Mouse (Mus musculus): Measurements from ENCODE around the gene Baz2a. TPM values are rescaled to one million over a fixed set of nuclear protein-coding genes. Genes with fewer than 3 reads are reported as not detected.
A peak's percentile ranks its signal among the peaks of the same experiment; 100 is the strongest.

The Baz2a gene
- polyA plus RNA-seq, 1 experiment from 2014 or later, result 6.0 TPM

GRCm38 (mm10) chr10:128095003-128095636 is 3.7 kb downstream of the Baz2a start:
- Histone ChIP-seq H3K9ac (ENCODE audit: low read depth, low read length) (peak overlapping the region; percentile 93), H3K9me3 (replicated peaks; ENCODE audit: control insufficient read depth, low read length) (no peaks in the 10 kb centered on the region), H3K4me2 (ENCODE audit: low read depth, low read length) (peak overlapping the region; percentile 82), H3K4me1 (ENCODE audit: control insufficient read depth, low read depth, low read length) (peaks cover 62% of the 10 kb centered on the region), H3K27me3 (ENCODE audit: control insufficient read depth, insufficient read depth, low read depth, low read length) (no peaks in the 10 kb centered on the region), H3K4me3 (ENCODE audit: low read depth, low read length) (peak overlapping the region; percentile 85), H3K27ac (ENCODE audit: low read length) (peak overlapping the region; percentile 98), H3K36me3 (ENCODE audit: control insufficient read depth, insufficient read depth) (peaks cover 3% of the 10 kb centered on the region; the same call in 1 of the 2 replicates)
- no peak for ATAC-seq (ENCODE audit: low read depth)
- WGBS (ENCODE audit: insufficient replicate concordance), result 19% methylated on average over 9 of the region's 9 CpGs

- H3K9ac ChIP-seq (ENCODE audit: low read depth, low read length), result peak overlapping the region; percentile 35; the same call in 1 of the 2 replicates
- no peak for ATAC-seq (ENCODE audit: low read depth)
- H3K9me3 ChIP-seq (replicated peaks; ENCODE audit: control insufficient read depth, low read length), result no peaks in the 10 kb centered on the region
- no peaks in the 10 kb centered on the region for H3K36me3 ChIP-seq (ENCODE audit: control insufficient read depth, insufficient read depth)
- H3K27ac ChIP-seq (ENCODE audit: low read length), result peak overlapping the region; percentile 63
- peak overlapping the region; percentile 63 for H3K4me2 ChIP-seq (ENCODE audit: low read depth, low read length)
- H3K4me3 ChIP-seq (ENCODE audit: low read depth, low read length), result peak overlapping the region; percentile 85
- 9% methylated on average over 4 of the region's 4 CpGs for WGBS (ENCODE audit: insufficient replicate concordance)
- H3K27me3 ChIP-seq (ENCODE audit: control insufficient read depth, insufficient read depth, low read depth, low read length), result no peaks in the 10 kb centered on the region
- H3K4me1 ChIP-seq (ENCODE audit: control insufficient read depth, low read depth, low read length), result peaks cover 52% of the 10 kb centered on the region
Measured at GRCm38 (mm10) chr10:128096313-128096692, 4.9 kb downstream of the Baz2a start.

GRCm38 (mm10) chr10:128096693-128097586 is 5.6 kb downstream of the Baz2a start:
- peak overlapping the region; percentile 63 for H3K27ac ChIP-seq (ENCODE audit: low read length)
- H3K4me2 ChIP-seq (ENCODE audit: low read depth, low read length), result peak overlapping the region; percentile 87
- peak overlapping the region; percentile 87 for H3K9ac ChIP-seq (ENCODE audit: low read depth, low read length)
- under 1% methylated on average over 77 of the region's 86 CpGs for WGBS (ENCODE audit: insufficient replicate concordance)
- H3K36me3 ChIP-seq (ENCODE audit: control insufficient read depth, insufficient read depth), result no peaks in the 10 kb centered on the region
- no peaks in the 10 kb centered on the region for H3K9me3 ChIP-seq (replicated peaks; ENCODE audit: control insufficient read depth, low read length)
- H3K4me1 ChIP-seq (ENCODE audit: control insufficient read depth, low read depth, low read length), result peaks cover 48% of the 10 kb centered on the region
- ATAC-seq (ENCODE audit: low read depth), result peak; percentile 54
- no peaks in the 10 kb centered on the region for H3K27me3 ChIP-seq (ENCODE audit: control insufficient read depth, insufficient read depth, low read depth, low read length)
- peak overlapping the region; percentile 85 for H3K4me3 ChIP-seq (ENCODE audit: low read depth, low read length)

- no peak for ATAC-seq (ENCODE audit: low read depth)
- Histone ChIP-seq H3K4me2 (ENCODE audit: low read depth, low read length) (peak overlapping the region; percentile 87), H3K36me3 (ENCODE audit: control insufficient read depth, insufficient read depth) (no peaks in the 10 kb centered on the region), H3K27me3 (ENCODE audit: control insufficient read depth, insufficient read depth, low read depth, low read length) (no peaks in the 10 kb centered on the region), H3K9me3 (replicated peaks; ENCODE audit: control insufficient read depth, low read length) (no peaks in the 10 kb centered on the region), H3K4me3 (ENCODE audit: low read depth, low read length) (peak overlapping the region; percentile 85), H3K27ac (ENCODE audit: low read length) (peak overlapping the region; percentile 59), H3K4me1 (ENCODE audit: control insufficient read depth, low read depth, low read length) (peaks cover 47% of the 10 kb centered on the region), H3K9ac (ENCODE audit: low read depth, low read length) (peak overlapping the region; percentile 87)
- WGBS (ENCODE audit: insufficient replicate concordance), result under 1% methylated on average over 13 of the region's 13 CpGs
Measured at GRCm38 (mm10) chr10:128097587-128097971, 6.2 kb downstream of the Baz2a start.

- Histone ChIP-seq H3K9ac (ENCODE audit: low read depth, low read length) (no peak overlapping the region), H3K27ac (ENCODE audit: low read length) (no peak overlapping the region), H3K4me1 (ENCODE audit: control insufficient read depth, low read depth, low read length) (no peaks in the 10 kb centered on the region), H3K27me3 (ENCODE audit: control insufficient read depth, insufficient read depth, low read depth, low read length) (no peaks in the 10 kb centered on the region), H3K4me3 (ENCODE audit: low read depth, low read length) (no peak overlapping the region), H3K9me3 (replicated peaks; ENCODE audit: control insufficient read depth, low read length) (no peaks in the 10 kb centered on the region), H3K4me2 (ENCODE audit: low read depth, low read length) (no peak overlapping the region), H3K36me3 (ENCODE audit: control insufficient read depth, insufficient read depth) (peaks cover 42% of the 10 kb centered on the region)
- no peak for ATAC-seq (ENCODE audit: low read depth)
- 89% methylated on average over 4 of the region's 4 CpGs for WGBS (ENCODE audit: insufficient replicate concordance)
Measured at GRCm38 (mm10) chr10:128110103-128110761, 18.9 kb downstream of the Baz2a start.

GRCm38 (mm10) chr10:128111227-128111626 is 19.9 kb downstream of the Baz2a start:
- Histone ChIP-seq H3K36me3 (ENCODE audit: control insufficient read depth, insufficient read depth) (peaks cover 52% of the 10 kb centered on the region), H3K4me1 (ENCODE audit: control insufficient read depth, low read depth, low read length) (no peaks in the 10 kb centered on the region), H3K27me3 (ENCODE audit: control insufficient read depth, insufficient read depth, low read depth, low read length) (no peaks in the 10 kb centered on the region), H3K4me2 (ENCODE audit: low read depth, low read length) (no peak overlapping the region), H3K9me3 (replicated peaks; ENCODE audit: control insufficient read depth, low read length) (no peaks in the 10 kb centered on the region), H3K9ac (ENCODE audit: low read depth, low read length) (no peak overlapping the region), H3K4me3 (ENCODE audit: low read depth, low read length) (no peak overlapping the region), H3K27ac (ENCODE audit: low read length) (no peak overlapping the region)
- ATAC-seq (ENCODE audit: low read depth), result no peak

- Histone ChIP-seq H3K4me1 (ENCODE audit: control insufficient read depth, low read depth, low read length) (no peaks in the 10 kb centered on the region), H3K4me2 (ENCODE audit: low read depth, low read length) (no peak overlapping the region), H3K27me3 (ENCODE audit: control insufficient read depth, insufficient read depth, low read depth, low read length) (no peaks in the 10 kb centered on the region), H3K9ac (ENCODE audit: low read depth, low read length) (no peak overlapping the region), H3K27ac (ENCODE audit: low read length) (no peak overlapping the region), H3K36me3 (ENCODE audit: control insufficient read depth, insufficient read depth) (peaks cover 82% of the 10 kb centered on the region), H3K9me3 (replicated peaks; ENCODE audit: control insufficient read depth, low read length) (no peaks in the 10 kb centered on the region), H3K4me3 (ENCODE audit: low read depth, low read length) (no peak overlapping the region)
- ATAC-seq (ENCODE audit: low read depth), result no peak
- 82% methylated on average over 7 of the region's 7 CpGs for WGBS (ENCODE audit: insufficient replicate concordance)
Measured at GRCm38 (mm10) chr10:128123833-128124232, 32.5 kb downstream of the Baz2a start.

GRCm38 (mm10) chr10:128124831-128125230 is 33.5 kb downstream of the Baz2a start:
- 92% methylated on average over 9 of the region's 9 CpGs for WGBS (ENCODE audit: insufficient replicate concordance)
- Histone ChIP-seq H3K4me1 (ENCODE audit: control insufficient read depth, low read depth, low read length) (no peaks in the 10 kb centered on the region), H3K9me3 (replicated peaks; ENCODE audit: control insufficient read depth, low read length) (no peaks in the 10 kb centered on the region), H3K4me3 (ENCODE audit: low read depth, low read length) (no peak overlapping the region), H3K9ac (ENCODE audit: low read depth, low read length) (no peak overlapping the region), H3K27me3 (ENCODE audit: control insufficient read depth, insufficient read depth, low read depth, low read length) (no peaks in the 10 kb centered on the region), H3K27ac (ENCODE audit: low read length) (no peak overlapping the region), H3K36me3 (ENCODE audit: control insufficient read depth, insufficient read depth) (peaks cover 75% of the 10 kb centered on the region), H3K4me2 (ENCODE audit: low read depth, low read length) (no peak overlapping the region)
- ATAC-seq (ENCODE audit: low read depth), result no peak

All from liver, embryonic 16.5 days (tissue).